Mouse (Mus musculus) liver (tissue): ENCODE results near the gene Ttc29.

ENCODE experiments used
- DNase-seq: peaks from one replicate; pipeline ENCODE4 v3.0.0-alpha.2; 2020; ENCODE audit warnings: mixed read lengths

The Ttc29 gene

DNA sequence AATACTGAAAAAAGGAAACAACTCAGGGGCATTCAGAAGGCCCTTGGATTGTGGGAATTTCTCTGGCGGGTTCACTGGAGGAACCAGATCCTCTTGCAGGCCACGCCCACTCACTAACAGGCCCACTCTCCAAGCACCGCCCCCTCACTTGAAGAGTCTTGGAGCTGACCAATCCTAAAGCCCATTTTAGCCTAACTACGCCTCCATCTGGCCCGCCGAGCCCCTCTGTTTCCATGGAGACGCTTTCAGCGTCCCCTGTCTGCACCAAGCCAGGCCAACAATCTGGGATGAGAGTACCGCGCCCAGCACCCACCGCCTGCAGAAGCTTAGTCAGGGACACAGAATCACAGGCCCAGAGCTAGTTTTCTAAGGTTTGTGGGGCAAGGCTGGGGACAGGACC is at the start of gene Ttc29:
TSS of gene Ttc29 (plus strand) at position 224 of the 400 bp plus-strand sequence.
- peak; percentile 65 for DNase-seq

DNA sequence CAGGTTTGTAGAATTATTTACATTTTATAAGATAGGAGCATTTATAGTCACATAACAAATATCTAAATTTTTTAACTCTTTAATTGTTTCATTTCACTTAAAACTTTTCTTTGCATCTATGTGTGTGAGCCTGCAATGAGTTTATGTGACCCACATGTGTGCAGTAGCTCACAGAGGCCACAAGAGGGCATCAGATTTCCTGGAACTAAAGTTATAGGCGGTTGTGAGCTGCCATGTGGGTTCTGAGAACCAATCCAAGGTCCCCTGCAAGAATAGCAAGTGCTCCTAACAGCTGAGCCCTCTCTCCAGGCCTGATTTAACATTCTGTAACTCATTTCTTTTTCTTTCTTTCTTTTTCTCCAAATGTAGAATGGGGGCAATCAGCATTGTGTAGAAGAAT is 41.7 kb upstream of the Ttc29 start:
- DNase-seq: no peak

DNA sequence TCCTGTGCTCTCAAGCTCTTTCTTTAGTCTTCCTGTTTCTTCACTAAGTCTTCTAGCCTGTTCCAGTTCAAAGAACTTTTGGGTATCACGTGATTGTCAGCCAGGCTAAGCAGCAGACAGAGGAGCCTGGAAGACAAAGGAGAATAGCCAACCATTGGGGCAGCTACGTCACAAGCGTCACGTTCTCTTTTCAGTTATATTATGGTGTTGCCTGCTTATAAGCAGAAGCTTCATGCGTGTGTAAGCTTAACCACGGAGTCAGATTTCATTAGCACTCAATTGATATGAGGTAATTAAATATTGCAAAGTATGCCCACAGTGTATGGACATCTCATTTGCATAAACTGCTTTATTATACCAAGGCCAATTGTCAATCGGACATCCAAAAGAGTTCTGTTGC is 30.4 kb upstream of the Ttc29 start:
- no peak for DNase-seq

DNA sequence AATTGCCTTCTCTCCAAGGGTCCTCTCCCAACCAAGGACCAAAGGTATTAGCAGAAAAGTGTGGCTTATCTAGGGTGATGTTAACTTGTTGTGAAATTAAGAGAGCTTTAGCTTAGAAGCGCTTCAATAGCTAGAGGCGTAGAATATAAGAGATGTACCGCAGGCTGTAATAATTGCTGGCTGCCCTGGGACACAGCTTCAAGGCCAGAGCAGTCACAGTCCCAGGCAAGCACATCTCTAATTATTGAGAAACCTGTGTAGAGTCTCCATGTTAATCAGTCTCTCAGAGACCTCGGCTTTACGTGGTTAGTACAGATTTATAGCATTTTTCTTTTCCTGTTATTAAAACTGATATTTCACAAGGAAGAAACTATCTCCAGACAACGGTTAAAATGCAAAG is 29.7 kb upstream of the Ttc29 start:
- no peak for DNase-seq

DNA sequence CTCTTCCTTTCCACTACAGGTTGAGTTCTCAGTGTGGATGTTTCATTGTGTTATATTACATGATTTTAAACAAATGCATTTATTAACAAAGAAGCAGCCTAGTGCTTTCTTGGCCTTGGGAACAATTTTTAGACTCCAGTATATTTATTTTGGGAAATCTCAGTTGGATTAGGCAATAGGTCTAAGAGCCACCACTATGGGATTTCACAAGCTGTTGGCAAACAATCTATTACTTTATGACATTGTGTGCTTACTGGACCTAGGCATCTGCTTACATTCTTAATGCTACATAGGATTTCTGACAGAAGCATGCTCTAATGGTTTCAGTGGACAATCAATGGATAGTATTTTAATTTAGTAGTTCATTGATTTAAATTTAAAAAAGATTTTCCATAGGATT is 26.0 kb upstream of the Ttc29 start:
- no peak for DNase-seq

DNA sequence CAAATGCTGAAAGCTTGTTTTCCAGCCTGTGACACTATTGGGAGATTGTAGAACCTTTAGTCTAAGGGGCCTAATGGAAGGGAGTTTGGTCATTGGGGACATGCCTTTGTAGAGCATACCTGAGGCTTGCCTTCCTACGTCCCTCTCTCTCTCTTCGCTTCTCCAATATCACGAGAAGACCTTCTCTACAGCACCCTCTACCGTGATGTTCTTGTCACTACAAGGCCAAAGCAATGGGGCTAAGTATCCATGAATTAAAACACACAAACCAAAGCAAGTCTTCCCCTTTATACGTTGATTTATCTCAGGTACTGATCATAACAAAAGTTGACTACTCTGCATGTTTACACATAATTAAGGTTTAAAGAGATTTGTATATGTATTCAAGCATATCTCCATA is 8.9 kb upstream of the Ttc29 start:
- DNase-seq: no peak

DNA sequence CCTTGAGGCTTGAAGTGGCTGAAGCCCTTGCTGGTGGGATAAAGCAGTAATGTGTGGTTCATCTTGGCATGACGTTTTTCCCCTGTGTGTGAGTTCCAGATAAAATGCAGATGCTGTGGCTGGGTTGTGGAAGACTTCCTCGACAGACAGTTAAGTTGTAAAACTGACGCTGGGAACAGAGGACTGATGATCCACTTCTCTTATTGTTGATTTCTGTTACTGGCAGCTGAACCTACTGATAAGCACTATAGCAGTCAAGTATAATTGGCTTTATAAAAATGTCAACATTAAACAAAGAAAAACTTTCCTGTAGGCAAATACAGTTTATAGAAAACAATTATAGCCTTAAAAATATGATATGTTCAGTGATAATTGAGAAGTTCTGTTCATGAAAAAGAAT is 2.7 kb upstream of the Ttc29 start:
- DNase-seq: no peak

DNA sequence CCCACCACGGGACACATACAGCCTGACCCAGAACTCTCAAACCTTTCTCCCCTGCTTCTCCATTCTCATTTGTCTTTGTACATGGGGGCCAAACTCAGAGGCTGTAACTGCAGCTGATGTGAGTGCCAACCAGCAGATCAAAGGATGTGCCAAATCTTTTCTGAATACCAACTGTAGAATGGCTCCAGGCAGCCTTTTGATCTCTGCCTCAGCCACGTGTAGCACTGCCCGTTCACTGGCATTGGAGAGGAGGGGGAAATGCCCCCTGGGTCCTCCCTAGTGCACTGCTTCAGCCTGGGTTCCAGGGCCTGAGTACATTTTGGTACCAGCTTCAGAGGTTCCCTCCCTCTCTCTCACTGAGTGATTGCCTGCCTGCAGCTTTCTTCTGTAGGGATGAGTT is 1.5 kb downstream of the Ttc29 start:
- no peak for DNase-seq

DNA sequence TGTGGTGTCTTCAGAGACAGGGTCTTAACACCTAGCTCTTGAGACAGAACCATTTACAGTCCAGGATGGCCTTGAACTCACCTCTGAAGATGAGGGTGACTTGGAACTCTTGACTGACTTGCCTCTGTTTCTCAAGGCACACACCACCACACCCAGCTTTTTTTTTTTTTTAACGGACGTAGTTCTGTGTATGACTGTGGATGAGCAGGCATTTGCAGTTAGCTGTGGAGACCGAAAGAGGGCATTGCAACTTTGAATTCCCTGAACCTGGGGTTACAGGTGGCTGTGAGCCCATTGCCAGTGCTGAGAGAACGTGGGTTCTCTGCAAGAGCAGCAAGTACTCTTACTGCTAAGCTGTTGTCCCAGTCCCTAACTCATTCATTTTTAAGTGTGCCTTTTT is 13.0 kb downstream of the Ttc29 start:
- DNase-seq: no peak

DNA sequence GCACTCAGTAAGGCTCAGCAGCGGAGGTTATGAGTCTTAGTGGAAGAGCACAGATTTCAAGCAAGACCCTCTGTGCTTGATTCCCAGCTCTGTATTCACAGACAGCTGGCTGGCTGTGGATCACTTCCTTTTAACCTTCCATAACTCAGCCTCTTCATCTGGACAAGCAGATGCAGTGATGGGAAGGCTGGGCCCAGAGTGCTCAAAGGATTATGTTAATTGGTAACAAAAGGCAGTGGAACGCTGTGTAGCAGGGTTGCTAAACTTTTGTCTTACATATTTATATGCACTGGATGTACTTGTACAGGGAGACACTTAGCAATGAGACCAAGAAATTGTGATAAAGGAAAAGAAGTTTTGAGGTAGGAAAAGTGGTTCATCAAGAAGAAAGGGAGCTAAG is 17.6 kb downstream of the Ttc29 start:
- no peak for DNase-seq

DNA sequence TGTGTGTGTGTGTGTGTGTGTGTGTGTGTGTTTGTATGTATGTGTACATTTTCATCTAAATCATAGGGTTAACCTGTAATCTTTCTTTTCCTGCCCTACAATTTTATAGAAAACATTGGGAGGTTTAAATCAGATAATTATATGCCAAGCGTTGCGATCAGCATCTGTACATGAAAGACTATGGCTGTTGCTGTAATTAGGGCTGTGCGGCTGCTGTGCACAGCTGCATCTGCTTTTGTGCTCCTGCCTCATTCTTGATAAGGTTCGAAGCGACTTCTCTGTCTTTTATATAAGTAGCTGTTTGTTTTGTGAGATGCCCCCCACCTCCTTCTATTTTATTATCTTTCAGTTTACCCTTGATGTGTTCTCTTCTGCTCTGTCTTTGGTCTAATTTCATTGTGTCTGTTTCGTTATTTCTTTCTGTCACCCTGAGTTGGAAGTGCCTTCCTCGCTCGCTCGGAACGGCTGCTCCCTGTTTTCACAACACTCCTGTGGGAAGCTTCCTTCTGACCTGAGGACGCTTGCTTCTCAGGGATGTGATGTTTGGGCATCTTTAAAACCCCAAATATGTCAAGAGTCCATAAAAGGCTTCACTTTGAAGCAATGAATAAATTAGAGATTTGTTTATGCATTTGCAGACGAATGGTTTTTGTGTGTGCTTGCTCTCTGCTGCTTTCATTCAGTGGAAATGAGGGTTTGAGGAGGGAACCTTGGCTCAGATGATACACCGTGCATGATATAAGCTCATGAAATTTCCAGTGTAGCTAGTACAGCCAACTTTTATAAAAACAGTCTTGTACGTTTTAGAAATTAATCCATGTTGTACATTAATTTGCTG is 20.0 kb downstream of the Ttc29 start:
- no peak for DNase-seq

DNA sequence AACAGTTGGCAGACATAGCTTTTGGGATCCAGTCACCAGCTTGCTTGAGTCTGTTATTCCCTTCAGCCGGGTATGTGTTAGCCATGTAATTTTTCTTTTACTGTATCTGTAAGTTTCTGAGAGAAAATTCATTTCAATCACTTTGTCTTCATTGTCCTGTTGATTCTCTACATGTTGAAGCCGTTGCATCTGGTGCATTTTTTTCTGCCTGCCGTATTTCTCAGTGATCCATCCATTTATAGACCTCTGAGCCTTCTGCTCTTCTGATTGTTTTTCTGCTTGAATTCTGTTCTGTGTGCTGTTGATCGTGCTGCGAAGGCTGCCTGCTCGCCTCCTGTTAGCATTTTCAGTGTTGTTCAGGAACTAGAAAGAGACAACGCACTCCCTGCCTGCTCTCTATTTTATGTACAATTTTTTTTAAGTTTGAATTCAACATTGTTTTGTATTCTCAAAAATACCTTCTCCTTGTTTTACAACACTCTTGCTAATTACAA is 20.7 kb downstream of the Ttc29 start:
- DNase-seq: no peak

DNA sequence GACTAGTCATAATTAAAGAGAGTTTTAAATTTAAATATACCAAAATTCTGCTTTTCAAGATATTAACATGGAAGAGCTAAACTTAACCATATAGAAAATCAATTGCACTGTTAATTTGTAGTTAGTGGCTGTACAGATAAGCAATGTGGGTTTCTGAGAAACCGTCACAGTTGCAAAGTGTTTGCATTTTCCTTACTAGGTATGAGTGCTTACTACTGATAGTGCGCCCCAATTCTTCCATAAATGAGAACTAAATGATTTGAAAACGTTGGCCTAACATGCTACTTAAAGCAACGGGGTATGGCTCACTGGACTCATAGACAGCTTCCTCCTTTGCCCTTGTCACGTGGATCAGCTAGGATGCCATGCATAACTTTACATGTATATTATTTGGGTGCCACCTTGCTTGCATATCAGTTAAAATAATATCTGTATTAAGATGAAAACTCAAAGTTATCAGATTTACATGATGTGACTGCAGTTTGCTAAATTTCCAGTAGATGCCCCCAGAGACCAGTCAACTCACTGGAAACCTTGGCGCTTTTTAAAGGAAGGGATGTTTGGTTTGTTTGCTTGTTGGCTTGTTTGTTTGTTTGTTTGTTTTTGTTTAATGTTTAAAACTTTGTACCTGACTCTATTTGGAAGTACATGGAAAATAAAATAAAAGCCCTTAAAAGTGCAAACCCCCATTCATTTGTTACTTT is 25.0 kb downstream of the Ttc29 start:
- DNase-seq: no peak

DNA sequence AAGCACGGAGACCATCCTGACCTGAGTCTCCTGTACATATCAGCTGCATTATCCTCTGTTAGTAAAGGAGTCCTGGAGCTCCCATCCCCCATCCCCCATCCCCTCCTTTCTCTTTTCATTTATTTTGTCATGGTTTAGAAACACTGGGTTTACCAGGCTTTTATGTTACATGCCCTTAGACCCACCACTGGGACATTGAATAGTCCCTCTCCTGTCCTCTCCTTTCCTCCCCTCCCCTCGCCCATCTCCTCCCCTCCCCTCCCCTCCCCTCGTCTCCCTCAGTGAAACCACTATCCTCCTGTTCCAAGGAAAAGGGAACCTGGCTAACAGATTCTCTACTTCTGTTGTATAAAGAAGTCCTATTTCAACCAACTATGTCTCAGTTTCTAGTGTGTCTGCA is 38.0 kb downstream of the Ttc29 start:
- DNase-seq: no peak

DNA sequence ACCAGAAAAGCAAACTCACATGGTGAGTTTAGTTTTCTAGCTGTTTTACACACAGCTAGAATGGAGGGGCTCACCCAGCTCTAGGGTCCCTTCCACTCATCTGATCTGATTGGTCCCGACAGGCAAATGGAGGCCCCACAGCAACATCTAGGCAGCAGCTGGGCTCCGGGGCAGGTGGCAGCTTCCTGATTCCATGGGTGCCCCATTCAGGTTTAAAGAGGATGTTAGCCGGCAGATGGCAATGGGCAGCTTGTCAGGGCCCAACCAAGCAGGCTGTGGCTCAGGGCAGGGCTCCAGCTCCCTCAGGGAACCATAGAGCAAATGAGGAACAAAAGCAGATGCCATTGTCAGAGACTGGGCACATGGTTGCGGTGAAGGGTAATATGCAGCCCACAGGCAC is 41.3 kb downstream of the Ttc29 start:
- DNase-seq: no peak

DNA sequence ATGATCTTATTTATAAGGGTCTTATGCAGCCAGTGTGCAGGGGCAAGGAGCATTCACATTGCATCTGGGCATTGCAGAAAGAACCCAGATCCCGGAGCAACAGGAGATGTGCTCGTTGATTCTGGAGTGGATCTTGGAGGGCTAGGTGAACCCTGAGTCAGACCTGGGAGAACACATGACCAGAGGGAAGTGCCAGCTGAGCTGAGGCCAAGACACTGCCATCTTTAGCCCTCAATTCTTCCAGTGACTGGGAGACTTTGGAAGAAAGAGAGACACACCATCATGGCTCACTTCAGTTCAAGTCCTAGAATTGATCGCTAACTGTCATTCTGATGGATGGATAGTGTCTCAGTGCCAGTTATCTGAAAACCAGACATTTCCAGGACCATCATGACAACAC is 41.9 kb downstream of the Ttc29 start:
- no peak for DNase-seq

DNA sequence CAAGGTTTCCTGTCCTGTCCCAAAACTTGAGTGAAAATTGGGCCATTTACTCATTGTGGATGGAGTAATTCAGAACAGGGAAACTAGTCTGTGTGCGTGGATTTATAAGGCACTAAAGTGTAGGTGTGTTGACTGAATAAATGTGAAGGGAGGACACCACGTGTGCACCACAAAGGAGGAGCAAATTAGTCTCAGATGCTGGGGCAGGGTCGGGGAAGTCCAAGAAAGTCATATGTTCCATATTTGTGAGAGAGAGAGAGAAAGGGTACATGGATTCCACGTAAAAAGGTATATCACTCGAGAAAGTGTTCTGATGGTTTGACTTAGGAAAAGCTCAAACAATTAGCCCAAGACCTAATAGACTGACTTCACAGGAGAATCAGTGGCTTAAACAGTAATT is 52.4 kb downstream of the Ttc29 start:
- DNase-seq: no peak

DNA sequence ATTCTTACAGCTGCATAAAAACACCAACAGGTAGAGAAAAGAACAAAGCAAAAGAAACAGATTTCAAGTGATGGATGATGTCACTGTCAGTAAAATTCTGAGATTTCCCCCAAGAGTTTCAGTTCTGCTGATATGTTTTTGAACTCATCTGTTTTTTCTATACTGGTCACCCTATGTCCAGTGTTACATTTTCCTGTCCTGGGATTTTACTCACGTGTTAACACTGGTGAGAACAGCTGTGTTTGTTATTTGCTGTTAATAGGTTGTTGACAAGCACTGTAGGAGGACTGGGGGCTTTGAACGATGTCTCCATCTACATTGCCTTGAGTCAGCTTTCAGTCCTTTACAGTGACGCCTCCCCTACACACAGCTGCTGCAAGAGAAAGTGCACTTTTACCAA is 53.1 kb downstream of the Ttc29 start:
- DNase-seq: no peak

DNA sequence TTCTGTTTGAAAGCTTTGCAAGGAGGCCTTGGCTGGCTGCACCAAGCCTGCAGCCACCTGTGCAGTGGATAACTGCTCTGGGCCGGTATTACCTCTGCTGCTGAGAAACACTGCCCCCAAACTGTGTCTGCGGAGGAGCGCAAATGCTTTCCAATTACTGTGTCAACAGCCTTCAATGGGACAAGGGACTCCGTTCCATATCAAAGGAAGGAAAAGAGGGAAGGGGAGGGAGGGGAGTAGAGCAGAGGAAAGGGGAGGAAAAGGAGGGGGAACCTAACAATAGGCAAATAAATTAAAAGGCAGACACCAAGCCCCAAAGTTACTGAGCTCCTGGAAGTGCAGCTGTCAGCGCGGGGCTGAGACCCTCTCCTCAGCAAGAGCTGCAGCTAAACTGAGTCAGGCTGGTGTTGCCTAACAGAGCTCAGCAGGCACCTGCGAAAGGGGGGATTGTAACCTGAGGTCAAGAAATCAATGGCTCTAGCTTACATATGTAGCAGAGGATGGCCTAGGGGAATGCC is 54.9 kb downstream of the Ttc29 start:
- DNase-seq: no peak

DNA sequence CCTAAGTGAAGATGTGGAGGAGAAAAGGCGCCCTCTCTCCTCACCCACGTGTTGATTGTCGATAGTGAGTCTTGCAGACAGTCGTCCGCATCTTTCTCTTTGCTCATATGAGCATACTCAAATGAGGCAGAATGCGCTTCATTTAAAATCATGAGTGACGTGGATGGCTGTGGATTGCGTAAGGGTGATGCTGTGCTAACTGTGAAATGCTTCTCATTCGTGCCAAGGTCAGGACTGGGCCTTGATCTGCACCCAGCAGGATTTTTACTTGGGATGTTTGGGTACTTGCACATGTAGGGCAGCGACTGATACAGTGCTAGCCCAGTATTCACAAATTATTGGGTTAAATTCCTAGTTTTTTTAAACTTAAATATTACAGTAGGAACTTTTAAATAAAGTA is 56.2 kb downstream of the Ttc29 start:
- DNase-seq: no peak

DNA sequence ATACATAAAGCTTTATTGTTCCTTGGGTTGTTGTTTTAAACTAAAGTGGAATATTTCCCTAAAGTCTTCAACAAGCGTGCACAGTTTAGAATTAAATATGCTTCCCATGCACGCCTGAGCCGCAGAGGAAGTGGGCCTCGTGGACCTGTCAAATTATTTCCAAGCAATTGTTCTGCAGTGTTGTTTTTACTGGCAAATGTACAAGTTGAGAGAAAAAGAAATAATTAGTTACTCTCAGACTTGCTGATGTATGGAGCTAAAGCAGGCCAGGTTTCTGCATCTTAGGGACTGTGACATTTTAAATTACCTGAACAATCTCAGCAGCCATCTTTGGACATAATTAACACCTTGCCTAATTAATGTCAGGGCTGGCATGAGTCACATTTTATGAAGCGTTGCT is 58.3 kb downstream of the Ttc29 start:
- DNase-seq: no peak

DNA sequence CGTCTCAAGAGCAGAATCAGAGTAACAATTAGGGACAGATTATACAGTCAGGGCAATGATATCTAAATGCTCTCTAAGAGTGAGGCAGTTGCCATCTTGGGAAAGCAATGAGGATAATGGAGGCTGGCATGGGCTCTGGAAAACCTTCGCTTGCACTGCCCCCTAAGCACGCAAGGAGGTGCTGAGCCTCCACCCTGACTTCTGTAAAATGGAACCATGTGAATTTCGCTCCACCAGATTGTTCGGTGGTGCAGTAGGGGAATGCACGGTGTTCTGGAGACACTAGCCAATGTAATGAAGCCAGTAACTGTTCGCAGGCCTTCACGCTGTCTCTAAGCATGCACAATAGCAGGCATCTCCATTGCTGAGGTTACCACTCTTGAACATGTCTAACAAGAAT is 63.0 kb downstream of the Ttc29 start:
- no peak for DNase-seq

DNA sequence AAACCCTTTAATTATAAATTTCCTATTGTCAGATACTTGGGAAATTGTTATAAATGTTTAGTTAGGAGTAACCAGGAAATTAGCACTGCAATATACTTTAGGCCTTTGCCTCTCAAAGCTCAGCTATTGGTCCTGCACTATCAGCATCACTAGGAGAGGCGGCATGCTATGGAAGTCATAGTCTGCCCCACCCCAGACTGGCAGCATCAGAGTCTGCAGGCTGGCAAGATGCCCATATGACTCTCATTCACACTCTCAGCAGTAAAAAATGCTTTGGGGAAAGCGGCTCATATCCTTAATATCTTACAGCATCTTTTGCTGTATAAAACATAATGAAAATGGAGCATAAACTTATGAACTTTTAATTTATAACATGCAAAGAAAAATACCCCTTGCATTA is 64.3 kb downstream of the Ttc29 start:
- DNase-seq: no peak

DNA sequence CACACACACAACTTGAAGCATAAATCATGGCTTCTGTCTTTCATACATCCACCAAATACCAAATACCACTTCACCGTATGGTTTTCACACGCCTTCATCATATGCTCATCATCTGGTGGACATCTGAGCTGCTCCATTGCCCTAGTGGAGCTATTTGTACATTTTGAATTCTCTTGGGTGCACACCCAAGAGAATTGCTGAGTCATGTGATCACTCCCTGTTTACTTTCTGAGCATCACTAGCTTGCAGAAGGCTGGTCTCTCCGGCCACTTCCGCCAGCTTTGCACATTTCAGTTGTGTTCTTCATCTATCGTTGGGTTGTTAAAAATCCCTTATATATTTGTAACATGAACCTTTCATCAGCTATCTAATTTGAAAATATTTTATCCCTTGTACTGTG is 65.5 kb downstream of the Ttc29 start:
- no peak for DNase-seq
